Mouse (Mus musculus): ENCODE data around the gene Lman2. TPM values are rescaled to one million over a fixed set of nuclear protein-coding genes. Genes with fewer than 3 reads are reported as not detected.
A peak's percentile ranks its signal among the peaks of the same experiment; 100 is the strongest.

The Lman2 gene
- polyA plus RNA-seq, 1 experiment: 125 TPM

DNA sequence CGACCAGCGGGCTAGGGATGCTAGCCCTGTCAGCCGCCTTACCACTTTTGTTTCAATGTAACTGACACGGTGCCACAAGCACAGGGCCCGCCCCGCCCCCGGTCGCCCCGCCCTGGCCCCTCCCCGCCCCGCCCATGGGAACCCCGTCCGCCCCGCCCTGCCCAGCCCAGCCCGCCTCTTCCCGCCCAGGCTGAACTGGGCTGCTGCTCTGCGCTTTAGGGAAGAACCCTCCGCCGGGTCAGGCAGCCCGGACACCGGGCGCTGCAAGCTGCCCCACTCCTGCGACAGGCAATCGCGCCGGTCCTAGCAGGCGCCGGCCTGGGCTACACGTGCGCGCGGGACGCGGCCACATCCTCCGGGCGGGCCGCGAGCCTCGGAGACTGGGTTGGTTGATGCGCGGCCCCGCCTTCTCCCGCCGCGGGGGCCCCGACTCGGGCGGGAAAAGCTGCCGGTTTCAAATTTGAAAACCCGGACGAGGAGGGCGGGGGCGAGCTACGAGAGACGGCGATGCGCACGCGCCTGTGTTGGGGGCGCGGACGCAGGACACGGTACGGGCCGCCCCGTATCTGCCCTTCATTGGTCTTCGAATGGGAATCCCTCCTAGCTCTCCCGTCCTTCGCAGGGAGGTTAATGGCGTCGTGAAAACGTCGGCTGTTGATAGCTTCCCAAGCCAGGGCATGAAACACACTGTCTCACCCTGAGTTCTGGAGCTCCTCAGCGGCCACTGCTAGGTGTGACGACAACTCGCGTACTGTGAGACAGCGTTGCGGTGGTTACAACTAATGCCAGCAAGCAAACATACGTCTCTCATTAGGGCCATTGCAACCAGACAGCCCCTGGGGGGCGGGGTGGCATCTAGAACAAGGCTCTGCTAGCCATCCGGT, 32.7 kb downstream of the Lman2 start, which contains the start of gene Mxd3:
Mxd3 (minus strand) TSS at position 141 of the 884 bp plus-strand sequence.
- 1% methylated on average over 79 of the region's 82 CpGs for WGBS
- no peak for DNase-seq (ENCODE audit: low read depth, low spot score)

DNA sequence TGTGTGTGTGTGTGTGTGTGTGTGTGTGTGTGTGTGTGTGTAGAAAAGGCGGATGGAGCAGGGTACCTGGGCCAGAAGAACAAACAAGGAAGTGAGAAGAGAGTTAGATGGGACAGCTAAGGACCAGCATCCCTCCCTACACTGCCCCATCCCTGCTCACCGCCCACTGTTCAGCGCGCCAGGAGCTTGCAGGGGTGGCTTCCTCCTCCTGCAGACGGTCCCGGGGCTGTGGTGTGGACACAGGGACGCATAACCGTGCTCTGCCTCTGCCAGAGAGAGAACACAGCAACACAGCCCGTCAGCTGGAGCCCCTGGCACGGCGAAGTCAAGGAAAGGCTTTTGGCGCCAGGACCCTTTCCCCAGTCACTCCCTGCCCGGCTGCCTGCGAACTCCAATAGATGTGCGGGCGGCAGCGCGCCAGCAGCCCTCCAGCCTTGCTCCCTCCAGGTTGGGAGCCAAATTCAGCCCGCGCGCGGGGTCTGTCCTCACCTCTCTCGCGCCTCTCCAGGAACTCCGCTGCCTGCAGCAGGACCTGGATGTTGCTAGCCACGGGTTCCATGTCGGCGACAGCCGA, 33.4 kb downstream of the Lman2 start:
- under 1% methylated on average over 29 of the region's 29 CpGs for WGBS
- DNase-seq (ENCODE audit: low read depth, low spot score): no peak

DNA sequence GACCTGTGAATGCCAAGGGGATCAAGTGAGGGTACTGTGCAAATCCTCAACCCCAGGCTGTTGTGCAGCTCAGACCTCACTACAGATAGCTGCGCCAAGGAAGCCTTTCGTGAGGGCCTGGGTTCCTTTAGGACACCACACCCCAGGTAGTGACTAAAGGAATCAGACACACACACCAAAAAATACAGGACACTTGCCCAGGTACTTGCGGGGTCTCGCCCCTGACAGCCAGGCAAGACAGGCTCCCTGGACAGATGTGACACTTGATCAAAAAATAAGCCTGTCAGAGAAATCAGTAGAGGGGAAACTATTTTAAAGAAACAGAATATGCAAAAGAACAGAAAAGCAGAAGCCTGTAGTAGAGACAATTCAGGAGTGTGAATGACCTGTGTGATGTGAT, 33.9 kb downstream of the Lman2 start:
- DNase-seq (ENCODE audit: low read depth, low spot score): no peak
- 83% methylated on average over 4 of the region's 4 CpGs for WGBS

DNA sequence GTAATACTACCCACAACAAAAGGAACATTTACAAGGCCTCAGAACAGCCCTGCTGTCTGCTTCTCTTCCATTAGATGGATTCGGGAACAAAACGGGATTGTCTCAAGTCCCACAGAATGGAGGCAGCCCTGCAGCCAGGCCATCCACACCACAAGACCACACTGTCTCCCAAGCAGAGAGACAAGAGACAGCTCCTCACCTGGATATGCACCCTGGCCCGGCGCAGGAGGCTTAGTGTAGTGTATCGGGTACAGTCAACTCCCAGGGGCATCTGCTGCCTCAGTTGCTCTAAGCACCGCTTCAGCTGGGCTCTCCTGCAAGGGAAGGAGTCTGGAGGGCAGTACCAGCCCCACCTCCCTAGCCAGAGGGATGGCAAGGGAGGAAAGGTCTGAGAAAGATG, 34.4 kb downstream of the Lman2 start:
- whole genome bisulfite sequencing: 81% methylated on average over 6 of the region's 6 CpGs
- DNase-seq (ENCODE audit: low read depth, low spot score): no peak

DNA sequence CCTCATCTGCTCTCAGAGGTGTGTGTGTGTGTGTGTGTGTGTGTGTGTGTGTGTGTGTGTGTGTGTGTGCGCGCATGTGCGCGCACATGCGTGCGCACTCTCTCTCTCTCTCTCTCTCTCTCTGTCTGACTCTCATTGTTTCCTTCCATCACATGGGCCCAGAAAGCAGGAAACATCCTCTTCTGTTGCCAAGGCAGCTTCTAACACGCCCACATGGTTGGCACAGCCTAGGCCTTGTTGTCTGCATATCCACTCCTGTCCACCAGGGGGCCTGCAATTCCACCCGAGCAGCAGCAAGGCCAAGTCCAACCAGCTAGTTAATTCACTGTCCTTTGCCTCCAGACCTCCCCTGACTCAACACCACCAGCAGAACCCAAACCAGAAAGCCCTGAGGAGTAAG, 35.0 kb downstream of the Lman2 start:
- peak; percentile 85 for DNase-seq (ENCODE audit: low read depth, low spot score)
- 7% methylated on average over 8 of the region's 8 CpGs for WGBS

DNA sequence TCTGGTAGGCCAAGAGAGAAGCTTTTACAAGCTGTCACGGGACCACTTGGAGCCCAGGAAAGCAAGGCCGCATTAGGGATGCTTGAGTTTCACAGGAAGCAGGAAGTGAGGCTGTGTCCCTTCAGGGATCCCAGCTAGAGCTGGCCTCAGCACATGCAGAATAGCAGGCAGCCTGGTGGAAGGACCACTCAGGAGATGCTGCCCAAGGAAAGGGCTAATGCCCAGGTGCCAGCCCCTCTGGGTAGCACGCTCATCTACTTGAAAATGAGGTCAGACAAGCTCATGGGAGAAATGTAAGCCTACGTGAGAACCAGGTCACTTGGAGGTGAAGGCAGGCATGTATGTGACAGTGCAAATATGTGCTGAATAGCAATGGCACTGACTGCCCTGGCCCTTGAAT, 35.4 kb downstream of the Lman2 start:
- DNase-seq (ENCODE audit: low read depth, low spot score): no peak
- 58% methylated on average over 4 of the region's 4 CpGs for WGBS

DNA sequence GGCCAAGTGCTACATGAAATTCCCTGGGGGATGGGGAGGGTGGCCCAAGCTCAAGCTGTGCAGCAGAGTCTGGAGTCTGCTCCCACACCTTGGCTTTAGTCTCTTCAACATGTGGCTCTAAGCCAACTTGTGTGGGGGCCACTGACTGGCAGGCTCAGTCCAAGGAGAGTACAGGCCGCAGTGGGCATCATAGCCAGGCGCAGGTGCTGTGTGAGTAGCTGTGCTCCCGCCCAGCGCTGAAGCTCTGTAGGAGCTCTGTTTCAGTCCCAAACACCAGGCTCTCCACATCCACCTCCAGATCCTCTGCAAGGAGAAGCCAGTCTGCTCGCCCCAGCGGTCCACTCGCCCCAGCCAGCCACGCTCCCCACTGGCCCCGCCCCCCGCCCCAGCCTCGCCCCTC, 37.0 kb downstream of the Lman2 start:
- 64% methylated on average over 11 of the region's 11 CpGs for WGBS
- no peak for DNase-seq (ENCODE audit: low read depth, low spot score)

DNA sequence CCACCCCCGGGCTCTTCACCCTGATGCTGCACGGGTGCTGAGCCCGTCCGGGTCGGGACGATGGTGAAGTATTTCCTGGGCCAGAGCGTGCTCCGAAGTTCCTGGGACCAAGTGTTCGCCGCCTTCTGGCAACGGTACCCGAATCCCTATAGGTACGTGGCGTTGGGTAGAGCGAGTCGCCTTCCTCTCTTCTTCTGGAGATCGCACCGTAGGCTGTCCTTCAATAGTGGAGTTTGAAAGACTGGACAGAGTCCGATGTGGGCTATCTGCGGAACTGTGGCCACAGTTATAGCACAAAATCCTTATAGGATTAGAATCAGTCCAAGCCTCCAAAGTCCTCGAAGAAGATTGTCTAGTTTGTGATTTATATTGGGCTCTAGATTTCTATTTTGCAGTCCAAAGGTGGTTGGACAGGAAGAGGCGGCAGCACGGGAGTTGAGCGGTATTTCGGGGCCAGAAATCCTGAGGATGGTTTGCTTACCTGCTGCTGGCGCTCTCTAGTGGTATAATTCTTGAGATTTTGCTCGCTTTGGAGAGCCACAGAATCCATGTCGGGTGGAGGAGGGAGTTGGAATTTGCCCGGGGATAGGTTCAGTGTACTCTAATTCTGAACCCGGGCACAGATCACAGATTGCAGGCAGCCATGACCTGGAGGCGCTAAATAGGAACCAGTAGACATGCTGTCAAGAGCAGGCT, 40.3 kb downstream of the Lman2 start:
- DNase-seq (ENCODE audit: low read depth, low spot score): no peak
- WGBS: under 1% methylated on average over 31 of the region's 31 CpGs

DNA sequence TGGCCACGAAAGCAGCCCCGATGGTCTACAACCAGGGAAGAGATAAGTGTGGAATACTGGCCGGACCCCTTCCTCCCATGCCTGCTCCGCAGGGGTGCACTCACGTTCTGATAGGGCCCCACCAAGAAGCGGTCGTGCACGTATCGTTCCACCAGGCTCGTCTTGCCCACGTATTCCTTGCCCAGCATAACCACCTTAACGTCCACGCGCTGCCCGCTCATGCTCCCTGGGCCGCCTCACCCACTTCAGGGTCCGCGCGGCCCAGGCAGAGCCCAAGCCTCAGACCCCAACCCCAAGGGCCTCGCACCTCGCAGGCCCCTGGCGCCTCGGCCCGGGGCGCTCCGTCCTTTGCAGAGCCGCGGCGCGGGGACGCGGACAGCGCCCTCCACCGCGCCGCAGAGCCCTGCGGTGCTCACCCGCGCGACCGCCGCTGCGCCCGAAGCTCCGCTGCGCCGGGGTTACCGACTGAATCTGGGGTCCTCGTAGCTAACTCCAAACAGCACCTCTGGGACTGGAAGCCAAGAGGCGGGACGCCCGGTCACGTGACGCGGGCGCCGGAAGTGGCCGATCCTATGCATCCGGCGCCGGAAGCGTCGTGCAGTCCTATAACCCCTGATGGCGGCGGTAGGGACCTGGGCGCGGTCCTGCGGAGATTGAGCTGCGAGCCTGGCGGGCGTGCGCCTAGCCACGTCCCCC, 41.0 kb downstream of the Lman2 start, which contains the start of gene Rab24:
Rab24 (minus strand) TSS at position 513 of the 696 bp plus-strand sequence.
- DNase-seq (ENCODE audit: low read depth, low spot score): no peak
- WGBS: under 1% methylated on average over 73 of the region's 73 CpGs

DNA sequence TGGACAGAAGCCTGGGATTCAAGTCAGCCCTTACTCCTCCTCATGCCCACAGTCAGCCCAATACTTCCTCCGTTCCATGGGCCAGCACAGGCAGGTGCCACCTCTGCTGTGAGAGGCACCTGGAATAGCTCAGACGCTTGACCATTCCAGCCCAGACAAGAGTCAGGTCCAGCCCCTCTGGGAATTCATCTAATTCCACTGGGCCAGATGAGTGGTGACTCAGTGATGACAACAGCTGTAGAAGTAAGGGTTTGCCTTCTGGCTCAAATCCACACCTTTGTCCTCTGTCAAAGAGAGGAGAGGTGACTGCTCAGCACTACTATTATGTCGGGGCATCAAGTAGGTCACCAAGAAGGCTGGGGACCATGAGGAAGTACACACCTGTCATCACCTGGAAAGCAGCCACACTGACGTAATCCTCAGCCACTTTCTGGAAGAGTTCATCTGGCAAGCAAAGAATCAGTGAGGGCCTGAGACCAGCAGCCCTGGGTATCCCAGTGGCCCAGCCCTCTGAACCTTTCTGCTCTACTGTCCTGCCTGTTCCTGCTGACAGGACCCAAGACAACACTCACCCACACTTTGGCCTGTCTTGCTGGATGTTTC, 42.6 kb downstream of the Lman2 start, which contains the start of gene Prelid1:
Prelid1 (plus strand) TSS at position 570 of the 603 bp plus-strand sequence.
- DNase-seq (ENCODE audit: low read depth, low spot score): no peak
- 41% methylated on average over 4 of the region's 4 CpGs for WGBS

DNA sequence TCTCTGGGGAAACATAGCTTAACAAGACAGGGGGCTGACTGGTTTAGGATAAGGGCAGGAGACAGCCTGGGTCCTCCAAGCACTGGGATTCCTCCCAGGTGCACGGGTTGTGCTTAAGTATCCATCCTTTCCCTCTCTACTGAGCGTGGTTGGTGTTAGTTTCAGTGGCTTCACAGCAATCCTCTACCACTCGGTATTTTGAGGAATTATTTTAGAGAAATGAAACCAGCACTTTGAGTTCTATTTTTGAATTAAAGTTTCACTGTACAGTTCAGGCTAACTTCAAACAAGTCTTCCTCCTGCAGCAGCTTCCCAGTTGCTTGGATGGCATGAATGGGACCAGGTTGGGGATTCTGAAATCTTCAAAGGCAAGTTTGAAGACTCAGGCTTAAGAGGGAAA, 44.2 kb downstream of the Lman2 start:
- no peak for DNase-seq (ENCODE audit: low read depth, low spot score)
- WGBS: 78% methylated on average over 3 of the region's 3 CpGs

DNA sequence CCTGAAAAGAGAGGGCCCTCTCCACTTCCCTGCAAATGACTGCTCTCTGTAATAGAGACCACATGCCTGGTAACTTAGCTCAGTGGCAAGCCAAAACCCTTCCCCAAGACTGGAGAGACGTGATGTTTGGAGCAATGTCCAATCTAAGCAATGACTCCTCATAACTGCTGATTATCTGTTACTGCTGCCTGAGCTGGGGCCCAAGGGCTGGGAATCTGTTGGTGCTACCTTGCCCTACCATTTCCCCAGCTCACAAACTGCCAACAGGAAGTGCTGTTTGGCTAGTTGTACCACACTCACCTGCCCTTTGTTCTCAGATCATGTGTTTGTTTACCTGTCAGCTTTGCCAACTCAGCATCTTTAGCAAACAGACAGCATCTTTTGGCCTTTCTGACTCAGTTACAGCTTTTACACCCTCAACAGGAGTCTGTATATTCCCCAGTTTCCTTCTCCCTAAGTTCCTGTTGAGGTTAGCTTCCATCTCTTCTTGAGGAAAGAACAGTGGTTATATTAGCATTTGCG, 47.6 kb downstream of the Lman2 start:
- 59% methylated on average over 2 of the region's 2 CpGs for WGBS
- no peak for DNase-seq (ENCODE audit: low read depth, low spot score)

DNA sequence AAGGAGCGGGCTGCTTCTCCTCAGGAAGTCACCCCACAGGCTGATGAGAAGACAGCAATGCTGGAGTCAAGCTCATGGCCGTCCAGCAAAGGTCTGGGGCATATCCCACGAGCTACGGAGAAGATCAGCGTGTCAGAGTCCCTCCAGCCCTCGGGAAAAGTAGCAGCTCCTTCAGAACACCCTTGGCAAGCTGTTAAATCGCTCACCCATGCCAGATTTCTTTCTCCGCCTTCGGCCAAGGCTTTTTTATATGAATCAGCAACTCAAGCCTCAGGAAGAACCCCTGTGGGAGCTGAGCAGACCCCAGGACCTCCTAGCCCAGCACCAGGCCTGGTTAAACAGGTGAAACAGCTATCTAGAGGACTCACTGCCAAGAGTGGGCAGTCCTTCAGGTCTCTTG, 49.5 kb downstream of the Lman2 start:
- no peak for DNase-seq (ENCODE audit: low read depth, low spot score)
- 75% methylated on average over 9 of the region's 9 CpGs for WGBS

DNA sequence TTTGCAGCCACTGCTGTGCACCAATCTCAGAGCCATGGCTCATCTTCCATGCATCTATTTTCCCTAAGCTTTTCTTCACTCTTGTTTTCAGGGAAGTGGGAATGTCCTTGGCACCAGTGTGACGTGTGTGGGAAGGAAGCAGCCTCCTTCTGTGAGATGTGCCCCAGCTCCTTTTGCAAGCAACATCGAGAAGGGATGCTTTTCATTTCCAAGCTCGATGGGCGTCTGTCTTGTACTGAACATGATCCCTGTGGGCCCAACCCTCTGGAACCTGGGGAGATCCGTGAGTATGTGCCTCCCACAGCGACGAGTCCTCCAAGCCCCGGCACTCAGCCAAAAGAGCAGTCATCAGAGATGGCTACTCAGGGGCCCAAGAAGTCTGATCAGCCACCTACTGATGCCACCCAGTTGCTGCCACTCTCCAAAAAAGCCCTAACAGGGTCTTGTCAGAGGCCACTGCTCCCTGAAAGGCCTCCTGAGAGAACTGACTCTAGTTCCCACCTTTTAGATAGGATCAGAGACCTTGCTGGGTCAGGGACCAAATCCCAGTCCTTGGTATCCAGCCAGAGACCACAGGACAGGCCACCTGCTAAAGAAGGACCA, 50.5 kb downstream of the Lman2 start:
- DNase-seq (ENCODE audit: low read depth, low spot score): no peak
- WGBS: 88% methylated on average over 8 of the region's 8 CpGs

DNA sequence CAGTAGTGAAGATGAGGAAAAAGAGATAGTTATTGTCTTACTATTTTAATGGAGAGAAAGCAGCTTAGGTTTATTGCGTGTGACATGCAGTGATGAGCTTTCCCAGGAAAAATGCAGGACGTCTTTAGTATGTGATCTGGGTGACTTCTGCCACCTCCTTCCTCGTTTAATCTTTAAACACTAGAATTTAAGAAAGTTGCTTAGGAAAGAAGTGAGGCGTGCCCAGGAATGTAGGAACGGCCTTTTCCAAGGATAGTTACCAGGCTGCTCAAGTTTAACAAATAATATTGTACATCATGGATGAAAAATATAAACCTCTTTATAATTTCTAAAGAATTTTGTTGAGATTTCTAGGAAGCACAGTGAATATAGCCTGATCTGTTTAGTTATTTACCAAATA, 61.7 kb downstream of the Lman2 start:
- no peak for DNase-seq (ENCODE audit: low read depth, low spot score)
- WGBS: 70% methylated on average over 5 of the region's 5 CpGs

DNA sequence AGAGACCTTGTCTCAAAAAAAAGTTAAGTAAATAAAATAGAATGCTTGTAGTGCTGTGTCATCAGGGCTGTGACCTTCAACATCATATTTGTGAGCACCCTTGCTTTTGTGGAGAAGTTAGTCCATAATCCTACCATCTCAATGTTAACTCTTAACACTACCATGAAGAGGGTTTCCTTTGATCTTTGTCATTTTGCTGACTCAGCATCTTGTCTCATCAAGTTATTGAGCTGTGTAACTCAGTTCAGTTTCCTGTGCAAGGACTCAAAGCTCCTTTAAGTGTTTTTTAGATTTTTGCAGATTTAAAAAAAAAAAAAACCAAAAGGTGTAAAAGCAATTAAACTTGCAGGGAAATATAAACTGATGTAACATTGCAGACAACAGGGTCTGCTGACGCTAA, 65.8 kb downstream of the Lman2 start:
- WGBS: 96% methylated on average over 1 of the region's 1 CpGs

More for the DNA sequence above, 65.8 kb downstream of the Lman2 start:
- DNase-seq (ENCODE audit: low read depth, low spot score): no peak

All from large intestine, adult 2 months (tissue).